Mouse (Mus musculus) right cerebral cortex, postnatal 4 days (tissue): Measurements from ENCODE around the gene Cyren.

Experiments
- DNase-seq: peaks from one replicate; pipeline ENCODE4 v3.0.0-alpha.2; 2022

The Cyren gene

GRCm38 (mm10) chr6:34865711-34866593, 11.9 kb downstream of the Cyren start:
- DNase-seq: no peak

GRCm38 (mm10) chr6:34865213-34865612, 12.6 kb downstream of the Cyren start:
- no peak for DNase-seq

- no peak for DNase-seq
Observed at GRCm38 (mm10) chr6:34863786-34864514, 13.9 kb downstream of the Cyren start.

- no peak for DNase-seq
Observed at GRCm38 (mm10) chr6:34862791-34863403, 15.0 kb downstream of the Cyren start, which contains the start of gene Tmem140. Gene Tmem140 (plus strand): TSS chr6:34863146.

GRCm38 (mm10) chr6:34862381-34862780, 15.5 kb downstream of the Cyren start:
- no peak for DNase-seq

- no peak for DNase-seq
Observed at GRCm38 (mm10) chr6:34861546-34862053, 16.3 kb downstream of the Cyren start.

- no peak for DNase-seq
Observed at GRCm38 (mm10) chr6:34832352-34832751, 45.5 kb downstream of the Cyren start.

- no peak for DNase-seq
Observed at GRCm38 (mm10) chr6:34824406-34824805, 53.5 kb downstream of the Cyren start.
